Mouse (Mus musculus) layer of hippocampus, adult 18-20 months (tissue): ENCODE data around the gene Ccdc105. TPM values are rescaled to one million over a fixed set of nuclear protein-coding genes. Genes with fewer than 3 reads are reported as not detected.

Experiments
- DNase-seq, 2 experiments: peaks; one replicate each; pipeline ENCODE4 v3.0.0; 2022; ENCODE audit warnings: low spot score in 2 of 2
- total RNA-seq, 2 experiments: library from RNA; stranded (reverse); gene quantifications; 2 replicates each; pipeline ENCODE4 v1.2.3; 2021

The Ccdc105 gene
- total RNA-seq, 2 experiments from 2014 or later, result 0.56 to 0.72 TPM

- DNase-seq, result no peak
Measured at GRCm38 (mm10) chr10:78716231-78716630, 36.6 kb downstream of the Ccdc105 start.

- no peak for DNase-seq
Measured at GRCm38 (mm10) chr10:78715156-78715555, 37.7 kb downstream of the Ccdc105 start.

- no peak for DNase-seq
Measured at GRCm38 (mm10) chr10:78714129-78714528, 38.7 kb downstream of the Ccdc105 start.

- no peak for DNase-seq
Measured at GRCm38 (mm10) chr10:78710706-78711105, 42.2 kb downstream of the Ccdc105 start.

GRCm38 (mm10) chr10:78700881-78701280, 52.0 kb downstream of the Ccdc105 start:
- DNase-seq, result no peak

Other genes starting within 250 kb of the Ccdc105 start
- gene Olfr1358, start 235.6 kb downstream of the Ccdc105 start, total RNA-seq, result not detected
- 10 to 100 TPM; 27.3 to 33.4 TPM for gene Ilvbl, start 178.7 kb downstream of the Ccdc105 start, total RNA-seq
- gene Syde1, start 161.1 kb downstream of the Ccdc105 start, total RNA-seq, result 1 to 10 TPM; 6.8 to 8.2 TPM
- not detected for gene Olfr1357, start 135.0 kb downstream of the Ccdc105 start, total RNA-seq
- gene Casp14, start 34.8 kb downstream of the Ccdc105 start, total RNA-seq, result not detected
- gene Slc1a6, start 27.4 kb upstream of the Ccdc105 start, total RNA-seq, result 10 to 100 TPM; 11.0 to 13.7 TPM
- not detected for gene Olfr1356, start 99.1 kb upstream of the Ccdc105 start, total RNA-seq
- gene Olfr1355, start 122.5 kb upstream of the Ccdc105 start, total RNA-seq, result not detected
- gene Olfr1354, start 160.1 kb upstream of the Ccdc105 start, total RNA-seq, result not detected
- not detected for gene Olfr8, start 197.6 kb upstream of the Ccdc105 start, total RNA-seq
- gene Olfr1353, start 210.2 kb upstream of the Ccdc105 start, total RNA-seq, result not detected
- gene Olfr1352, start 228.0 kb upstream of the Ccdc105 start, total RNA-seq, result not detected